Mouse (Mus musculus): ENCODE data around the gene Enho. TPM values are rescaled to one million over a fixed set of nuclear protein-coding genes. Genes with fewer than 3 reads are reported as not detected.

Gene Enho
- polyA plus RNA-seq, 1 experiment from 2014 or later: 14.8 TPM

- Histone ChIP-seq H3K27ac (ENCODE audit: low read depth) (no peak overlapping the region), H3K36me3 (ENCODE audit: control insufficient read depth, insufficient read depth, low read length) (no peaks in the 10 kb centered on the region), H3K27me3 (replicated peaks; ENCODE audit: control insufficient read depth, insufficient read depth, low read length) (peaks cover 9% of the 10 kb centered on the region; the same call in 1 of the 2 replicates), H3K4me2 (ENCODE audit: low read length) (no peak overlapping the region), H3K9ac (ENCODE audit: low read length) (no peak overlapping the region), H3K9me3 (ENCODE audit: control insufficient read depth, low read length) (no peaks in the 10 kb centered on the region), H3K4me1 (replicated peaks; ENCODE audit: control insufficient read depth, insufficient read depth, low read length) (peaks cover 28% of the 10 kb centered on the region), H3K4me3 (ENCODE audit: low read depth, low read length) (no peak overlapping the region)
- WGBS: 94% methylated on average over 8 of the region's 8 CpGs
- ATAC-seq (replicated peaks; ENCODE audit: low FRiP score, low TSS enrichment, low read depth): no peak
- no peak for DNase-seq (ENCODE audit: low spot score)
These were observed 5.5 kb downstream of the Enho start for GRCm38 (mm10) chr4:41634631-41635030.

- Histone ChIP-seq H3K9me3 (ENCODE audit: control insufficient read depth, low read length) (no peaks in the 10 kb centered on the region), H3K4me3 (ENCODE audit: low read depth, low read length) (no peak overlapping the region), H3K9ac (ENCODE audit: low read length) (no peak overlapping the region), H3K4me1 (replicated peaks; ENCODE audit: control insufficient read depth, insufficient read depth, low read length) (peaks cover 36% of the 10 kb centered on the region), H3K36me3 (ENCODE audit: control insufficient read depth, insufficient read depth, low read length) (no peaks in the 10 kb centered on the region), H3K27me3 (replicated peaks; ENCODE audit: control insufficient read depth, insufficient read depth, low read length) (no peaks in the 10 kb centered on the region), H3K27ac (ENCODE audit: low read depth) (no peak overlapping the region), H3K4me2 (ENCODE audit: low read length) (no peak overlapping the region)
- 75% methylated on average over 9 of the region's 9 CpGs for WGBS
- no peak for DNase-seq (ENCODE audit: low spot score)
- ATAC-seq (replicated peaks; ENCODE audit: low FRiP score, low TSS enrichment, low read depth): no peak
These were observed 7.1 kb downstream of the Enho start for GRCm38 (mm10) chr4:41633001-41633400.

GRCm38 (mm10) chr4:41631390-41631789 is 8.7 kb downstream of the Enho start:
- ATAC-seq (replicated peaks; ENCODE audit: low FRiP score, low TSS enrichment, low read depth) (no peak), DNase-seq (ENCODE audit: low spot score) (no peak)
- WGBS: 9% methylated on average over 11 of the region's 11 CpGs
- no peak overlapping the region for H3K9ac ChIP-seq (ENCODE audit: low read length)
- peak overlapping the region; percentile 47; the same call in 1 of the 2 replicates for H3K27ac ChIP-seq (ENCODE audit: low read depth)
- H3K4me1 ChIP-seq (replicated peaks; ENCODE audit: control insufficient read depth, insufficient read depth, low read length): peaks cover 35% of the 10 kb centered on the region
- H3K4me2 ChIP-seq (ENCODE audit: low read length): peak overlapping the region; percentile 2; the same call in 1 of the 2 replicates
- H3K36me3 ChIP-seq (ENCODE audit: control insufficient read depth, insufficient read depth, low read length): no peaks in the 10 kb centered on the region
- no peaks in the 10 kb centered on the region for H3K9me3 ChIP-seq (ENCODE audit: control insufficient read depth, low read length)
- H3K4me3 ChIP-seq (ENCODE audit: low read depth, low read length): no peak overlapping the region
- H3K27me3 ChIP-seq (replicated peaks; ENCODE audit: control insufficient read depth, insufficient read depth, low read length): no peaks in the 10 kb centered on the region

GRCm38 (mm10) chr4:41630196-41630595 is 9.9 kb downstream of the Enho start:
- DNase-seq (ENCODE audit: low spot score): no peak
- WGBS: 23% methylated on average over 6 of the region's 6 CpGs
- no peak overlapping the region; the same call in 1 of the 2 replicates for H3K27ac ChIP-seq (ENCODE audit: low read depth)
- H3K9ac ChIP-seq (ENCODE audit: low read length): no peak overlapping the region
- no peaks in the 10 kb centered on the region for H3K9me3 ChIP-seq (ENCODE audit: control insufficient read depth, low read length)
- H3K4me3 ChIP-seq (ENCODE audit: low read depth, low read length): no peak overlapping the region
- peaks cover 29% of the 10 kb centered on the region for H3K4me1 ChIP-seq (replicated peaks; ENCODE audit: control insufficient read depth, insufficient read depth, low read length)
- no peaks in the 10 kb centered on the region for H3K36me3 ChIP-seq (ENCODE audit: control insufficient read depth, insufficient read depth, low read length)
- no peaks in the 10 kb centered on the region for H3K27me3 ChIP-seq (replicated peaks; ENCODE audit: control insufficient read depth, insufficient read depth, low read length)
- no peak for ATAC-seq (replicated peaks; ENCODE audit: low FRiP score, low TSS enrichment, low read depth)
- H3K4me2 ChIP-seq (ENCODE audit: low read length): no peak overlapping the region

GRCm38 (mm10) chr4:41628202-41628927 is 11.8 kb downstream of the Enho start:
- Histone ChIP-seq H3K4me1 (replicated peaks; ENCODE audit: control insufficient read depth, insufficient read depth, low read length) (peaks cover 29% of the 10 kb centered on the region), H3K9ac (ENCODE audit: low read length) (no peak overlapping the region)

GRCm38 (mm10) chr4:41622071-41622470 is 18.1 kb downstream of the Enho start:
- Histone ChIP-seq H3K9ac (ENCODE audit: low read length) (no peak overlapping the region), H3K27me3 (replicated peaks; ENCODE audit: control insufficient read depth, insufficient read depth, low read length) (0 out of 2 replicates have a peak, but pooled peaks cover 5% of the 10 kb centered on the region), H3K4me1 (replicated peaks; ENCODE audit: control insufficient read depth, insufficient read depth, low read length) (no peaks in the 10 kb centered on the region), H3K4me2 (ENCODE audit: low read length) (no peak overlapping the region), H3K9me3 (ENCODE audit: control insufficient read depth, low read length) (no peaks in the 10 kb centered on the region), H3K36me3 (ENCODE audit: control insufficient read depth, insufficient read depth, low read length) (no peaks in the 10 kb centered on the region), H3K4me3 (ENCODE audit: low read depth, low read length) (no peak overlapping the region), H3K27ac (ENCODE audit: low read depth) (no peak overlapping the region)
- ATAC-seq (replicated peaks; ENCODE audit: low FRiP score, low TSS enrichment, low read depth): no peak
- 83% methylated on average over 14 of the region's 14 CpGs for WGBS
- no peak for DNase-seq (ENCODE audit: low spot score)

More at GRCm38 (mm10) chr4:41628202-41628927, 11.8 kb downstream of the Enho start:
- H3K9me3 ChIP-seq (ENCODE audit: control insufficient read depth, low read length): no peaks in the 10 kb centered on the region
- peak overlapping the region; percentile 39 for H3K27ac ChIP-seq (ENCODE audit: low read depth)
- H3K4me2 ChIP-seq (ENCODE audit: low read length): no peak overlapping the region
- H3K27me3 ChIP-seq (replicated peaks; ENCODE audit: control insufficient read depth, insufficient read depth, low read length): no peaks in the 10 kb centered on the region
- H3K4me3 ChIP-seq (ENCODE audit: low read depth, low read length): no peak overlapping the region
- peak; percentile 65 for DNase-seq (ENCODE audit: low spot score)
- no peaks in the 10 kb centered on the region for H3K36me3 ChIP-seq (ENCODE audit: control insufficient read depth, insufficient read depth, low read length)
- 6% methylated on average over 8 of the region's 8 CpGs for WGBS
- ATAC-seq (replicated peaks; ENCODE audit: low FRiP score, low TSS enrichment, low read depth): peak; percentile 44

GRCm38 (mm10) chr4:41618916-41619746 is 21.0 kb downstream of the Enho start:
- Histone ChIP-seq H3K4me2 (ENCODE audit: low read length) (no peak overlapping the region), H3K27me3 (replicated peaks; ENCODE audit: control insufficient read depth, insufficient read depth, low read length) (0 out of 2 replicates have a peak, but pooled peaks cover 5% of the 10 kb centered on the region), H3K9me3 (ENCODE audit: control insufficient read depth, low read length) (no peaks in the 10 kb centered on the region), H3K4me3 (ENCODE audit: low read depth, low read length) (no peak overlapping the region), H3K4me1 (replicated peaks; ENCODE audit: control insufficient read depth, insufficient read depth, low read length) (no peaks in the 10 kb centered on the region), H3K36me3 (ENCODE audit: control insufficient read depth, insufficient read depth, low read length) (no peaks in the 10 kb centered on the region), H3K27ac (ENCODE audit: low read depth) (no peak overlapping the region), H3K9ac (ENCODE audit: low read length) (no peak overlapping the region)
- ATAC-seq (replicated peaks; ENCODE audit: low FRiP score, low TSS enrichment, low read depth) (no peak), DNase-seq (ENCODE audit: low spot score) (no peak)
- WGBS: 48% methylated on average over 12 of the region's 12 CpGs

- Histone ChIP-seq H3K27me3 (replicated peaks; ENCODE audit: control insufficient read depth, insufficient read depth, low read length) (0 out of 2 replicates have a peak, but pooled peaks cover 5% of the 10 kb centered on the region), H3K27ac (ENCODE audit: low read depth) (no peak overlapping the region), H3K4me2 (ENCODE audit: low read length) (no peak overlapping the region), H3K4me3 (ENCODE audit: low read depth, low read length) (no peak overlapping the region), H3K36me3 (ENCODE audit: control insufficient read depth, insufficient read depth, low read length) (no peaks in the 10 kb centered on the region), H3K9me3 (ENCODE audit: control insufficient read depth, low read length) (no peaks in the 10 kb centered on the region), H3K4me1 (replicated peaks; ENCODE audit: control insufficient read depth, insufficient read depth, low read length) (no peaks in the 10 kb centered on the region), H3K9ac (ENCODE audit: low read length) (no peak overlapping the region)
- no peak for DNase-seq (ENCODE audit: low spot score)
- no peak for ATAC-seq (replicated peaks; ENCODE audit: low FRiP score, low TSS enrichment, low read depth)
- WGBS: 55% methylated on average over 9 of the region's 9 CpGs
These were observed 24.2 kb downstream of the Enho start for GRCm38 (mm10) chr4:41615661-41616599.

All from intestine, embryonic 14.5 days (tissue).